Mouse (Mus musculus) liver, embryonic 11.5 days (tissue): ENCODE results near the gene Dusp1. TPM values are rescaled to one million over a fixed set of nuclear protein-coding genes. Genes with fewer than 3 reads are reported as not detected.
A peak's percentile ranks its signal among the peaks of the same experiment; 100 is the strongest.

Experiments
- ATAC-seq: fragments of 200-750 bp; cut with Nextera tagmentation; replicated peaks from 2 replicates; pipeline ENCODE4 v1.8.0; 2017; ENCODE audit warnings: moderate number of reproducible peaks, mild to moderate bottlenecking, moderate TSS enrichment, moderate library complexity; ENCODE audit not compliant: low FRiP score
- DNase-seq: peaks from one replicate; pipeline ENCODE4 v3.0.0-alpha.2; 2017; ENCODE audit warnings: low spot score
- H3K27ac ChIP-seq: fragments of 300-500 bp; sonication (generic); 2 replicates; pipeline ENCODE4 v1.5.1; 2014; ENCODE audit warnings: mild to moderate bottlenecking, low read depth, low read length, control low read depth
- H3K27me3 ChIP-seq: fragments of 300-500 bp; sonication (generic); replicated peaks from 2 replicates; pipeline ENCODE4 v1.6.1; 2014; ENCODE audit warnings: low read length, mixed read lengths; ENCODE audit not compliant: control insufficient read depth, insufficient read depth
- H3K36me3 ChIP-seq: fragments of 300-500 bp; sonication (generic); 2 replicates; pipeline ENCODE4 v1.6.1; 2014; ENCODE audit warnings: mild to moderate bottlenecking, low read length, moderate library complexity, mixed read lengths; ENCODE audit not compliant: control insufficient read depth, insufficient read depth
- H3K4me1 ChIP-seq: fragments of 300-500 bp; sonication (generic); replicated peaks from 2 replicates; pipeline ENCODE4 v1.6.1; 2014; ENCODE audit warnings: low read length, mixed read lengths; ENCODE audit not compliant: control insufficient read depth, insufficient read depth
- H3K4me2 ChIP-seq: fragments of 300-500 bp; sonication (generic); 2 replicates; pipeline ENCODE4 v1.6.1; 2014; ENCODE audit warnings: mild to moderate bottlenecking, control low read depth, moderate library complexity
- H3K4me3 ChIP-seq: fragments of 300-500 bp; sonication (generic); 2 replicates; pipeline ENCODE4 v1.5.1; 2014; ENCODE audit warnings: low read depth, low read length, control low read depth
- H3K9ac ChIP-seq: fragments of 300-500 bp; sonication (generic); 2 replicates; pipeline ENCODE4 v1.6.1; 2014; ENCODE audit warnings: low read depth, low read length, control low read depth
- H3K9me3 ChIP-seq: fragments of 300-500 bp; sonication (generic); 2 replicates; pipeline ENCODE4 v1.6.1; 2016; ENCODE audit warnings: low read length, inconsistent platforms, mixed read lengths; ENCODE audit not compliant: control insufficient read depth
- WGBS: fragments of 180-500 bp; shearing (Covaris S2); extraction: QIAGEN DNeasy Blood & Tissue Kit; methylation state at CpG from one replicate; pipeline ENCODE4 v1.1.7; 2014; 5-methylcytosine and 5-hydroxymethylcytosine counted together
- polyA plus RNA-seq: library from polyadenylated mRNA; unstranded; fragments of >200 nt; fragmentation: Nextera tagmentation; extraction: Ambion mirVana; gene quantifications from 2 replicates; pipeline ENCODE4 v1.2.1, GENCODE M21; 2014

Gene Dusp1
- polyA plus RNA-seq, 1 experiment from 2014 or later = 18.6 TPM

- H3K27me3 ChIP-seq = no peaks in the 10 kb centered on the region
- 0 out of 2 replicates have a peak overlapping the region, but pooled peaks have one; percentile 20 for H3K9ac ChIP-seq
- peak; percentile 66 for DNase-seq
- WGBS = 6% methylated on average over 20 of the region's 20 CpGs
- peaks cover 23% of the 10 kb centered on the region for H3K4me1 ChIP-seq
- peaks cover 5% of the 10 kb centered on the region; the same call in 1 of the 2 replicates for H3K36me3 ChIP-seq
- H3K4me3 ChIP-seq = peak overlapping the region; percentile 23; the same call in 1 of the 2 replicates
- H3K4me2 ChIP-seq = peak overlapping the region; percentile 49
- peak overlapping the region; percentile 65 for H3K27ac ChIP-seq
- peak; percentile 42; the same call in 1 of the 2 replicates for ATAC-seq
- no peaks in the 10 kb centered on the region for H3K9me3 ChIP-seq
Measured at GRCm38 (mm10) chr17:26502808-26503671, 58.9 kb downstream of the Dusp1 start.

DNA sequence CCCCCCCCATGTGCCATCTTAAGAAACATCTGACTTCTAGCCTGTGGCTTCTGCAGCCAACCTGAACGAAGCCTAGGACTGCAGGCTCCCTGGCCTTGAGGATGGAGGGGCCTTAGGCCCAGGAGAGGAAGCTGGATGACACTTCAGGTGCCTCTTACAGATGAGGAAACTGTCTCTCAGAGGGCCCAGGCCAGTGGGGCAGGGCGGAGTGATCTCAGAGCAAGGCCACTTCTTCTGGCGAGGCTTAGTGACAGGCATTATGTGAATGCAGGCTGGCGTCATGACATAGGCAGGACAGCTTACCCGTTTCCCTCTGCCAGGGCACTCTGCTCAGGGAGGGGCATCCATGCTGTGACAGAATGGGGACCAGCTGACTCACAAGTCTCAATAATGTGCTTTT lies 60.1 kb downstream of the Dusp1 start:
- H3K4me1 ChIP-seq = peaks cover 19% of the 10 kb centered on the region

DNA sequence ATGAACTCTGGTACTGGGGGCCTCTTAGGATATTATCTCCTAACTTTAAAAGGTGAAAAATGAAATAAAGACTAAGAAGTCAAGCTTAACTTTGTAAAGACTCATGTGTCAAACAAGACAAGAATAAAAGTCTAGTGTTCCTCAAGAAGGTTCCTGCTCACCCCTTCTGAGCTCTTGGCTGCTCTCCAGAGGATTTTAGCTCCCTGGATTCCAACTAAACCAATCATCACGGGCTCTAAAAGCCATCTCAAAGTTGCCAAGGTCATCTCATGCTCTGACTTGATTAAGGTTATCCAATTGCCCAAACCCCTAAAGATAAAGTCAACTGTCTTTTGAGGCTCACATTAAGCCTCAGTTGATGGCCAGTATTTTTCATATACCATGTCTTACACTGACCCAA lies 63.3 kb downstream of the Dusp1 start:
- WGBS = 41% methylated on average over 1 of the region's 1 CpGs
- no peak overlapping the region for H3K4me2 ChIP-seq
- no peaks in the 10 kb centered on the region for H3K27me3 ChIP-seq
- ATAC-seq (no peak), DNase-seq (no peak)
- peaks cover 9% of the 10 kb centered on the region for H3K4me1 ChIP-seq
- no peaks in the 10 kb centered on the region for H3K9me3 ChIP-seq
- H3K27ac ChIP-seq = no peak overlapping the region
- no peak overlapping the region for H3K4me3 ChIP-seq
- H3K9ac ChIP-seq = no peak overlapping the region
- no peaks in the 10 kb centered on the region for H3K36me3 ChIP-seq

More for the DNA sequence above, 60.1 kb downstream of the Dusp1 start:
- WGBS = 90% methylated on average over 5 of the region's 5 CpGs
- Histone ChIP-seq H3K4me3 (no peak overlapping the region), H3K27me3 (no peaks in the 10 kb centered on the region), H3K9me3 (no peaks in the 10 kb centered on the region), H3K4me2 (no peak overlapping the region), H3K9ac (no peak overlapping the region), H3K27ac (no peak overlapping the region), H3K36me3 (peaks cover 5% of the 10 kb centered on the region; the same call in 1 of the 2 replicates)
- ATAC-seq = no peak
- DNase-seq = no peak

GRCm38 (mm10) chr17:26497416-26497923 lies 64.5 kb downstream of the Dusp1 start:
- ATAC-seq = no peak
- Histone ChIP-seq H3K9ac (no peak overlapping the region), H3K4me1 (peaks cover under 1% of the 10 kb centered on the region; the same call in 1 of the 2 replicates), H3K27me3 (no peaks in the 10 kb centered on the region), H3K4me3 (no peak overlapping the region), H3K27ac (no peak overlapping the region), H3K4me2 (no peak overlapping the region), H3K9me3 (peaks cover 7% of the 10 kb centered on the region), H3K36me3 (no peaks in the 10 kb centered on the region)
- no peak for DNase-seq
- 43% methylated on average over 5 of the region's 5 CpGs for WGBS

DNA sequence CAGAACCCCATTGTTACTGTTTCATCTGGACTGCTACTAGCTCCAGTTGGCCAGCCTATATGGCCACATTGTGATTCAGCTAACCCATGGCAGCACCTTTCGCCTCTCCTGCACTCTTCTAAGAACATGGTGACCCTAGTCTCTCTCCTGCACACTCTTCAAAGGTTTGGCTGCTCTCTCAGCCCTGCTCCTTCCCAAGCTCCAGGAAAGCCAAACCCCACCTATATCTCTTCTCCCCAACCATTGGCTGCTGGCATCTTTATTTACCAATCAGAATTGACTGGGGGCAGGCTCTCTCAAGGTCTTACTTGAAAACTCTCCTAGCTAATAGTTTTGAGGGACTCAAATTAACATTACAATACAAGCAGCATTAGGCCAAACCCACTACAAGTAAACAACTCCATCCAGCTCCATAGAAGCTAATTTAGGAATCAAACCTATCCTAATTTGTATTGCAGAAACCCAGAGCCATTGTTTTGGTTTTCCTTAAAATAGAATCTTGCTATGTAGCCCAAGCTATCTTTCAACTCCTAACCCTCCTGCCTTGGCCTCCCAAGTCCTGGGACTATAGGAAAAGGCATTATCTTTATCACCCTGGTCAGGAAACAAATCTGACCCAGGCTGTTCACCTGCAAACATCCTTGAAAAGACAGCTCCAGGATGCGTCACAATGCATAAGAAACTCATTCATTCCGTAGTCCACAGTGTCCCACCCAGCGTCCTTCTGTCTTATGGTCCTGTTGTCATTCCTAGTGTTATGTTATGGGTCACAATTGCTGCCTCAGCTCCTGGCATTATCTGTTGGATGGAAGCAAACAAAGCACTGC lies 67.1 kb downstream of the Dusp1 start:
- H3K9ac ChIP-seq = no peak overlapping the region
- no peak for ATAC-seq
- no peak overlapping the region for H3K4me3 ChIP-seq
- H3K36me3 ChIP-seq = no peaks in the 10 kb centered on the region
- no peak overlapping the region for H3K4me2 ChIP-seq
- WGBS = 82% methylated on average over 4 of the region's 4 CpGs
- no peaks in the 10 kb centered on the region for H3K27me3 ChIP-seq
- H3K4me1 ChIP-seq = no peaks in the 10 kb centered on the region
- peaks cover 9% of the 10 kb centered on the region for H3K9me3 ChIP-seq
- no peak overlapping the region for H3K27ac ChIP-seq
- no peak for DNase-seq

DNA sequence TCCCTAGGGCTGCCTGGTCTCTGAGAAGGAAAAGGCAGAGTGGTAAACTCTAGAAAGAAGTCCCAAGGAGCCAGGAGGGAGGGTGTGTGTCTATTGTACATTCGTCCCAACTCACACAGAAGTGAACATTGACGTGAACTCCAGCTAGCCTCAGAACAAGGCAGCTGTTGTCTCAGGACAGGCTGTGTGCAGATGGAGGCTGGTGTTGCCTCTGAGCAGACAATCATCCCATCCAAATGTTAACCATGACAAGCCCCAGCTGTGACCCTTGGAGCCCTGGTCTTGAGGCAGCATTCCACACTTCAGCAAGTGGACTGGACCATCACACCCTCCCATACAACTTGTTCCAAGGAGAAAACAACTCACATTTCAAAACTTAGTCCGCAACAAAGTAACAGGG lies 69.7 kb downstream of the Dusp1 start:
- H3K36me3 ChIP-seq = no peaks in the 10 kb centered on the region
- no peak overlapping the region for H3K4me2 ChIP-seq
- peaks cover 3% of the 10 kb centered on the region; the same call in 1 of the 2 replicates for H3K27me3 ChIP-seq
- H3K27ac ChIP-seq = no peak overlapping the region
- H3K9ac ChIP-seq = no peak overlapping the region
- H3K4me1 ChIP-seq = no peaks in the 10 kb centered on the region
- H3K9me3 ChIP-seq = peaks cover 9% of the 10 kb centered on the region
- no peak overlapping the region for H3K4me3 ChIP-seq
- 84% methylated on average over 3 of the region's 3 CpGs for WGBS
- DNase-seq (no peak), ATAC-seq (no peak)

DNA sequence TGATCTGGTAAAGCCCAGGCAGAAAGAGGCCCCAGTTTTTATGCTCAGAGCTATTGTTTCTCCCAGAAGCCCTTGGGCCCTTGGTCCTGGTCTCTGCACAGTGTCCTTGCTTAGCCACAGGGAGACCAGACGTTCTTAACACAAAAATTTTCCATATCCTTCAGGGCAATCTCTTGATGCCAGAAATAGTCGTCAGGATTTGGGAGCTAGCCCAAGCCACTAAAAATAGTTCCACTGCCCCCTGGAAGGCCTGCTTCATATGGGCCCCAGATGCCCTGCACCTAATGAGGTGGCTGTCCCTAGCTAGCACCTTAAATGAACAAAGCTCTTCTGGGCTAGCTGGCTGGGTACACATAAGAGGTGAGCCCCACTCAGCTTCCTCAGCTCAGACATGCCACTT lies 71.0 kb downstream of the Dusp1 start:
- Histone ChIP-seq H3K27ac (no peak overlapping the region), H3K9me3 (peaks cover 9% of the 10 kb centered on the region), H3K36me3 (no peaks in the 10 kb centered on the region)

DNA sequence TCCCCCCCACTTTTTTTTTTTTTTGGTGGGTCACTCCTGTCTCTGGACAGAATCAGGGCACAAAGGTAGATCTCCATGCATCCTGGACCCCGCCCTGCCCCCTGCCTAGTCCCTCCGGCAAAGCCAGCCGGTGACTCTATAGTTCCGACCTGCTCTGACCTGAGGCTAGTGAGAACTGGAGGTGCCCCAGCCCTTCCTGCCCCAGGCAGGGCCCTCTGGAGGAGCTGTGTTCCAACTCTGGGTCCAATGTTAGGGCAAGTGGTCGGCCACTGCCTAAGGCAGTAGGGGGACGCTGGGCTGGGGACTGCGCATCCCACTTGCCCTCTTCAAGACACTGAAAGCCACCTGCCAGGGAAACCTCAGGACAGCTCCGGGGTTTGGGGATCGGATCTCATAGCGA lies 71.9 kb downstream of the Dusp1 start:
- H3K9ac ChIP-seq = no peak overlapping the region
- DNase-seq = no peak
- H3K9me3 ChIP-seq = peaks cover 9% of the 10 kb centered on the region
- ATAC-seq = no peak
- no peak overlapping the region for H3K27ac ChIP-seq
- no peak overlapping the region for H3K4me2 ChIP-seq
- WGBS = 88% methylated on average over 10 of the region's 10 CpGs
- H3K36me3 ChIP-seq = no peaks in the 10 kb centered on the region
- no peak overlapping the region for H3K4me3 ChIP-seq
- H3K27me3 ChIP-seq = peaks cover 3% of the 10 kb centered on the region; the same call in 1 of the 2 replicates
- no peaks in the 10 kb centered on the region for H3K4me1 ChIP-seq

More for the DNA sequence above, 71.0 kb downstream of the Dusp1 start:
- H3K9ac ChIP-seq = no peak overlapping the region
- H3K4me1 ChIP-seq = no peaks in the 10 kb centered on the region
- 68% methylated on average over 2 of the region's 2 CpGs for WGBS
- ATAC-seq (no peak), DNase-seq (no peak)
- no peak overlapping the region for H3K4me3 ChIP-seq
- peaks cover 3% of the 10 kb centered on the region; the same call in 1 of the 2 replicates for H3K27me3 ChIP-seq
- H3K4me2 ChIP-seq = no peak overlapping the region
